Mouse (Mus musculus) WW6 (cell line): ENCODE data around the gene Auts2.

ENCODE experiments used
- DNase-seq: peaks from one replicate; pipeline ENCODE4 v3.0.0-alpha.2; 2013; ENCODE audit warnings: low read depth, low spot score

The Auts2 gene

GRCm38 (mm10) chr5:132391831-132392763 is 151.0 kb downstream of the Auts2 start:
- DNase-seq: no peak

GRCm38 (mm10) chr5:132388746-132389145 is 154.4 kb downstream of the Auts2 start:
- no peak for DNase-seq

GRCm38 (mm10) chr5:132385244-132385855 is 157.8 kb downstream of the Auts2 start:
- no peak for DNase-seq

- DNase-seq: no peak
Measured at GRCm38 (mm10) chr5:132380261-132380660, 162.9 kb downstream of the Auts2 start.

- no peak for DNase-seq
Measured at GRCm38 (mm10) chr5:132378977-132379376, 164.2 kb downstream of the Auts2 start.

- no peak for DNase-seq
Measured at GRCm38 (mm10) chr5:132375130-132375529, 168.0 kb downstream of the Auts2 start.

DNA sequence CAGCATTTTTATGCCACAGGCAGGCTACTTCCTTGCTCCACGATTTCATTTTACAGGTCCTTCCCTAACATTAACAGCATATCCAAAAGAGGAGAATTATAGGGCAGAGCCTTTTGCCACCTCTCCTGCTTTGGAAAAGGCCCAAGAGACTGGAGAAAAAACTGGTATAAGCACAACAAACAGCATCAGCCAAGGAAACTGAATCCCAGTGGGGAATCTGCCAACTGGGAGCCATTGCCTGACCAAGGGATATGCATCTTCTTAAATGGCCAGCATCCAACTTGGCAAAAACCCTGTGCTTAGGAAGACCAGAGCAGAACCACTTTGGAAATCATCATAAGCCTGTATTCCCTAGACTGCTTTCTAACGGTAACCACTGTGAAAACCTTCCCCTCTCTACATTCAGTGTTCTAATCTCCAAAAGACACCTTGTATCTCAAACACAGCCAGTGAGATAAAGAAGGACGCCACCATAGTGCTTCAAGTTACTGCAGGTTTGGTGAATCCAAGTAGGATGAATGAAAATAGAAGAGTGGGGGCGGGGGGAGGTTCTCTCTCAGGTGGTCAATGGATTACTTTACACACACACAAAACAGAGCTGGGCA is 169.6 kb downstream of the Auts2 start:
- no peak for DNase-seq

DNA sequence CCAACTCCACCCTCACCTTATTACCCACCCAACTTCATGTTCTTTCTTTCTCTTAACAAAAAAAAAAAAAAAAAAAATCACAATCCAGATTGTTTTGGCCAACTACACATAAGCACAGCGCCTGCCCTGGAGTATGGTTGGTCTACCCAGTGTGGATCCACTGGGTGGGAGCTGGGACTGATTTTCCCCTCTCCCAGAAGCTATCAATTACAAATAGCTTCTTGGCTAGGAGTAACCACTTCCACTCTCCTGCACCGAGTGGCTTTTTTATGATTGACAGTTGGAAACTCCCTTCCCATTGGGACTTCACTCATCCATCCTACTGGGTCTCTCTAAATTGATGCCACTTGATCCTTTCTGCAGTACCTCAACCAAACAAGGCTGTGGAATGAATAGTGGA is 170.5 kb downstream of the Auts2 start:
- no peak for DNase-seq

- no peak for DNase-seq
Measured at GRCm38 (mm10) chr5:132368678-132369088, 174.5 kb downstream of the Auts2 start.

- DNase-seq: no peak
Measured at GRCm38 (mm10) chr5:132361276-132361675, 181.9 kb downstream of the Auts2 start.

DNA sequence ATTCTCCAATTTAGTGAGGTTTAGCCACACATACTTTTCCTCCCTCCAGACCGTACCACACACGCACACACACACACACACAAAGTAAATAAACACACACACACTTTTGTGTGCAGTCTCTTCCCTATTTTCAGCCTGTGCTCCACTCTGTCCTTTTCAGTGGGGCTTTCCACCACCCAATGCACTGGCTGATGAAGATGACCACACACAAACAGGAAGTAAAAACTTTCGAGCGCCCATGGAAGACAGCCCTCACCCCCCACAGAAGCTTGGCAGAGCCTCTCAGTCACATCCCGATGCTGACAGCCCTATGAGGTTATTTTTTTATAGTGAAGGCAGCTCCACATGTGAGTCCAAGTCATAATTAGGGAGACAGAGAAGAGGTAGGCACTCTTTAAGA is 185.4 kb downstream of the Auts2 start:
- DNase-seq: no peak

DNA sequence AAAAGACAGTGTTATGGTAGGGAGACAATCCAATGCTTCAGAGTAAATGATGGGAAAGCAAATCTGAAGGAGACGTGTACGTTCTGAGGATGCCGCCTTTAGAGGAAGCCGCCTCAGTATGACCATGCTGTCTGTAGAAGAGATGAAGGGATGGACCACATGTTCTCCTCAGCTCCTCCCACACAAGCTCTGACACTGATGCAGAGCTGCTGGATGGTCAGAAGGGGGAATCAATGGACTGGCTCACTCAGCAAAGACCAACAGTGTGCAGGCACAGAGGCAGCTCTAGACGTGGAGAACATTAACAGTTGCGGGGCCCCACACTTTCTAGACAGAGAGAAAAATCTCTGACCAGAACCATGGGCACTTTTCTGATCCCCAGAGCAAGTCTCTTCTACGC is 187.2 kb downstream of the Auts2 start:
- DNase-seq: no peak

DNA sequence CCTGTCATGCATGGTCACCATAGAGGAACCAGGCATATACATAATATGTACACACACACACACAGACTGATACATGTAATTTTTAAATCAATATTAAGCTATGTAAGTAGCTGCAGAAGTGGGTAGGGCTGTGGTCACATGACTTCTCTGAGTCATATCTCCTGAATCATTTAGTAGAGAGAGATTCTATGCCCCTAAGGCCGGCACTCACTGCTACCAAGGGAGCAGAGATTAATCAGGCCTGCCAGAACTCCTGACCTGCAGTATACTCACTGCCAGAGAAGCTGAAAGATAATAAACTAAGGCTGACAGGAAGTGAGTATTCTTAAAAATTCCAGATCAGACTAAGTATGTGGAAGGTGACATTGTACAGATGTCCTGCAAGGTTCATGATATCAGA is 190.7 kb downstream of the Auts2 start:
- DNase-seq: no peak

- no peak for DNase-seq
Measured at GRCm38 (mm10) chr5:132351139-132351538, 192.0 kb downstream of the Auts2 start.

- no peak for DNase-seq
Measured at GRCm38 (mm10) chr5:132341315-132341714, 201.8 kb downstream of the Auts2 start.

DNA sequence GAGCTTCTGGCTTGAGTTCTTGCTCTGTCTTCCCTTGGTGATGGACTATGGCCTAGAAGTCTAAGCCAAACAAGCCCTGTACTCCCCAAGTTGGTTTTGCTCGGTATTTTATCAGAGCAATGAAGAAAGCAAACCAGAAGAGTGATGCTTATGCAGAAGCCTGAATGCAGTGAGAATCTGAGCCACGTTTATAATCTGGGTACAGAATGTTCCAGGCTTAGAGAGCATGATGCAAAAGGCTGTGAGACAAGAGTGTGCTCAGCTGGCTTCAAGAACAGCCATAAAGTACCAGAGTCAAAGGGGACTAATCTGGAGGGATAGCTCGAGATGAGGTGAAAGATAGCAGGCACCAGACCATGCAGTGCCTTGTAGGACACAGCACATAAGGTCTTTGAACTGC is 205.5 kb downstream of the Auts2 start:
- DNase-seq: no peak

DNA sequence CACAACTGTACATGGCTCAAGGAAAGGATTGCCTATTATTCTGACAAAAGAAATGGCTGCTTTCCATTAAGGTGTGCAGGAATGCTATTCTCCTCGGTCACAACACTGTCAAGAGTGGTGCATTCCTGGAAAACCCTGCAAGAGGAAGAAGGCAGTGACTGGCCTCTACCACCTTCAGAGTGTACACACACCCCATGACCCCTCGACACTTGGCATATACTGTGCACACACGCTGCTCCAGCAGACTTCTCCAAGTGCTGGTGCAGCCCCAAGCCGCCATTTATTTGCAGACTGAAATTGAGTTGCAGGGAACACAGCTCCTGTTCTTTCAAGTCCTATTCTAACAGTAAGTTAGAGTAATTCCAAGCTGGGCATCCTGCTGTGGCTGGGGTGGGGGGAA is 207.4 kb downstream of the Auts2 start:
- no peak for DNase-seq

GRCm38 (mm10) chr5:132334796-132335195 is 208.3 kb downstream of the Auts2 start:
- no peak for DNase-seq

DNA sequence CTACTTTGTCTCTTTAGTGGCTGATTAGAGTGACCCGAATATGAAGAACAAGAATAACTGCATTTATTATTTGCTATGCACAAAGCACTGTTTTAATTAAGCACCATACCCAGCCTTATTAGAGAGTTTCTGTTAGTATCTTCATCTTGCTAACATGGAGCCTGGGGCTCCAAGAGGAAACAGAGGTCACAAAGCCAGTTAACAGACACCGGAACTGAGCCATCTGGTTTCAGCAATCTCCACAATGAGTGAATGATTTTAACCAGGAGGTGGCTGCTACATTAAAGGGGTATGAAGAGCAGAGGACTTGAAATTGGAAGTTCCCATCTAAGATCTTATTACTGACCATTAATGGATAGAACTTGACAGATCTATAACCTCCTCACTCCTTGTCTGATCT is 209.4 kb downstream of the Auts2 start:
- DNase-seq: no peak

DNA sequence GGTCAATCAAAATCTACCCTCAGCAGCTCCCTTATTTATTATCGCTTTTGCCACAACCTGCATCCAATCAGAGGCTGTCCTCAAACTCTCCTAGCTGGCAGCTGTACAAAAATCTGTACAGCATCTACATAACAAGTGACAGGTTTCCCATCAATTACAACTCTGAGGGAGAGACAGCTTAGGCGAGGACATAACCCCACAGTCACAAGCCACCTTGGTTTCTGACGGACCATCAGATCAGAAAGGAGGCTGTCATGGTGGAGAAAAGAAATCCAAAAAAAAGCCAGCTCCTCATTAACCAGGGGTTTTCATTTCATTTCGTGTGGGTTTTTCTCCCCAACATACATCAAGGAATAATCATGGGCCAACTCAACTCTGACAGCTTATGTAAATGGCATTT is 210.6 kb downstream of the Auts2 start:
- DNase-seq: no peak

DNA sequence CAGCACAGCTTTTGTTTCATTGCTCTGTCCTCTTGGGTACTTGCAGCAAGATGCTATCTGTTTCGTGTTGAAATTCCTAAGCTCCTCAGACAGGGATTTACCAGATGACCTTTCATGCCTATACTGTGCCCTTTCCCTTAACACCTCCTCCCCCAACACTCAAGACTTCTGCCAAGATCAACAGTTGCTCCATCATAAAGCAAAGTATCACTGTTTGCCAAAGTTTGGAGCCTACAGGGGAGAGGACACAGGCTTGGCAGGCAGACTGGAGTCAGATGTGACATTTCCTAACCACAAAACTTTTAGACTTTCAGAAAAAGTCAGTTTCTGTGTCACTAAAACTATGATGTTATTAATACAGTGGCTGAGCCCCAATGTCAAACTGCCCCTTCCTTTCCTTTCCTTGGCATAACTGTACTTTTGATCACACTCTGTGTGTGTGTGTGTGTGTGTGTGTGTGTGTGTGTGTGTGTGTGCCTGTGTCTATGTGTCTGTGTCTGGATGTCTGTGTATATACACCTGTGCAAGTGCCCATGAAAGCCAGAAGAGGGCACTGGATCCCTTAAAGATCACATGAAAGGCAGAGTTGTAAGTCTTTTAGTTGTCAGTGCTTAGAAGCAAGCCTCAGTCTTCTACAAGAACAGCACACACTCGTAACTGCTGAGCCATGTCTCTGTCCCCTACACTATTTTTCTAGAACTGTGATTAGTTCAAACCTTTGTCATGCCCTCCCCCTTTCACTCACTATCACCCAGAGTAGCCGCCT is 213.8 kb downstream of the Auts2 start:
- DNase-seq: no peak
